Mouse (Mus musculus) erythroblast, embryonic 14.5 days (primary cell): ENCODE results near the gene Cenpv.

Experiments
- GATA1 ChIP-seq: IDR thresholded peaks from 2 replicates; pipeline ENCODE4 v1.6.1; 2012; ENCODE audit warnings: low read length, inconsistent platforms, mixed read lengths
- TAL1 ChIP-seq: IDR thresholded peaks from 3 replicates; pipeline ENCODE4 v1.6.1; 2012; ENCODE audit warnings: low read length, inconsistent platforms, mixed read lengths

- TF ChIP-seq GATA1 (no peak), TAL1 (no peak)
Measured at GRCm38 (mm10) chr11:62566211-62566610, 27.1 kb upstream of the Cenpv start.
